Mouse (Mus musculus) liver, embryonic 14.5 days (tissue): ENCODE results near the gene Itpr1.

ENCODE experiments used
- CTCF ChIP-seq: IDR thresholded peaks from 2 replicates; pipeline ENCODE4 v1.5.1; 2016; ENCODE audit warnings: antibody characterized with exemption, low read depth, control low read depth
- EP300 ChIP-seq: IDR thresholded peaks from 2 replicates; pipeline ENCODE4 v1.6.1; 2016; ENCODE audit warnings: antibody characterized with exemption, low read depth

DNA sequence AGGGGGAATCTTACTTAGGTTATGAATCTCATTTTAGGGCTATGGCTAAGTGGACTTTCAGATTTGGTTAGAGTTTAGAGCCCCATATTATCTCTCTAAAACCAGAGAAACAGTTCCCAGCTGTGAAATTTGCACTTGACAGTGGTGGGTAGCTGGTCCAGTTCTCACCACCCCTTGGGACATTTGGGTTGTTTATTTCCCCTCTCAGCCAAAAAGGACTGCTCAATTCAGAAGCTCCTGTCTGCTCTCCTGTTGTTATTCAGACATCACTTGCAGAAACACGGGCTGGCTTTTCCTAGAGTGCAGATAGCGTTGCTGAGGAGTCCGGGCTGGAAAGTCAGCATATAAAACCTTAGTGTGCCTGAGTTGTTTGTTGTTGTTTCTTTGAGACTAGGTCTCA lies 51.3 kb downstream of the Itpr1 start:
- TF ChIP-seq CTCF (no peak), EP300 (no peak)
